Mouse (Mus musculus) gastrocnemius, postnatal 14 days (tissue): ENCODE data around the gene Smg5. TPM values are rescaled to one million over a fixed set of nuclear protein-coding genes. Genes with fewer than 3 reads are reported as not detected.
"Not testable (repeated sequence)": the region's sequence is repeated elsewhere in the genome, so short reads cannot be mapped to it uniquely, and the experiment has no call there.

Experiments
- DNase-seq: peaks from one replicate; pipeline ENCODE4 v3.0.0; 2021; ENCODE audit warnings: mixed read lengths
- intact Hi-C: fragments of 180-260 bp; cut with DNase I; formaldehyde crosslinking; loops from one replicate; pipeline ENCODE4 v1.15.1; 2025; ENCODE audit warnings: low total_unique reads
- long read RNA-seq, 2 experiments: library from polyadenylated mRNA; stranded (forward); transcript quantifications; one replicate each; pipeline ENCODE4 v2.0.0; 2021
- total RNA-seq, 2 experiments: library from RNA; stranded (reverse); gene quantifications; 2 replicates each; pipeline ENCODE4 v1.2.3; 2021

Smg5 gene
- total RNA-seq, result 10 to 100 TPM; 29.2 to 32.4 TPM
- long read RNA-seq, experiment 1, full-length matches to known transcripts, result 2 of 6 reads
- long read RNA-seq, experiment 1, partial matches to known transcripts, result 3 of 6 reads
- long read RNA-seq, experiment 1, other reads (novel, unspliced or antisense), result 1 of 6 reads
- long read RNA-seq, experiment 2, full-length matches to known transcripts, result 3 of 5 reads
- long read RNA-seq, experiment 2, partial matches to known transcripts, result 2 of 5 reads
- long read RNA-seq, experiment 2, other reads (novel, unspliced or antisense), result 0 of 5 reads

DNA sequence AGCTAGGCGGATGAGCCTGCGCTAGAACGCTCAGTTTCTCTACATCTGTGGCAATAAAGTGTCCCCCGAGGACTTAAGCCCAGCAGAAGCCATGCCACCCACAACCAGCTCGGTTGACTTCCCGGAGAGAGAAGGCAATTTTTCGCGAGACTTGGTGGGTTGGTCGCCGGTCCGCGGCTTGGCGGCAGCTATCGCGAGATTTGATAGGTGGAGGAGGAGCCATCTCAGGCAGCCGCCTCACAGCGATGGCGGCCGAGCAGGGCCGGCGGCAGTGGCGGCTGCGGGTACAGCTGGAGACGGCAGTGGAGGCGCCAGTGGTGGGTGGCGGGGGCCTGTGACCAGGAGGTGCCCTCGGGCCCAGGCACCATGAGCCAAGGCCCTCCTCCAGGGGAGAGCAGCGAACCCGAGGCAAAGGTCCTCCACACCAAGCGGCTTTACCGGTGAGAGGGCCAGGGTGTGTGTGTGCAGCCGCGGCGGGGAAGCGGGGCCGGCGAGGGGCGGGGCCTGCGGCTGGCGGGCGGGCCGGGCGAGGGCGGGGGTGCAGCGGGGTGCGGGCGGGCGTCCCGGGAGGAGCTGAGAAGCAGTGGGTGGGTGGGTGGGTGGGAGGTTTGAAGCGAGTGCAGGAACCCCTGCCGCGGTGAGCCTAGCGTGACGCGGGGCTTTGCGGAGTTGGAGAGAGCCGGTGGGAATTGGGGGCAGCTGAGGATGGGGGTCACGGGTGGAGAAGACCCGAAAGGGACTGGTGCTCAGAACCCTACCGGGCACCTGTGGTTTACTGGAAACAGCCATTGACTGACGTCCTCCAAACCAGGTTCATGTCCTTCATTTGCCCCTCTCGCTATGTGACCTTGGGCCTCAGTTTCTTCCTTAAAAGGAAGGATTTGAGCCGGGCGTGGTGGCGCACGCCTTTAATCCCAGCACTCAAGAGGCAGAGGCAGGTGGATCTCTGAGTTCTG lies at the start of gene Smg5, which contains the start of gene Tmem79:
Gene Smg5, plus strand, starts transcription at position 203 of the 956 bp plus-strand sequence.
Gene Tmem79, minus strand, starts transcription at position 91 of the 956 bp plus-strand sequence.
- intact Hi-C loops, result no loop called here
- peak; percentile 95 for DNase-seq

DNA sequence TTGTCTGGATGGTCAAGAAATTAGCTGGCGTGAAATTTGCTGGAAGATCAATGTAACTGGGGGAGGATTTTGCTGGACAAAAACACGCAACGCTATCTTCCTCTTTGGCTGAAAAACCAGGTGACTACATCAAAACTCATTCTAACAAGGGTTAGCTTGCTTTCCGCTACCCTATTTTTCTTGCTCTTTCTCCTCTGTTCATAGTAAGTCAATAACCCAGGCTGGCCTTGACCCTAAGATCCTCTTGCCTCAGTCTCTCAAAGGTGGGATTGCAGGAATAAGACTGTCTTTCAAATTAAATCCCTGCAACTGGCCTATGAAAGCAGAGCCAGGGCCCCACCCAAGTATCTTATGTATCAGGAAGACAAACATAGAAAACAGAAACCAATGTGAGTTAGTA lies 49.0 kb upstream of the Smg5 start, which contains the start of gene Gm38392:
Gene Gm38392, minus strand, starts transcription at position 101 of the 400 bp plus-strand sequence.
- intact Hi-C loops, result no loop called here
- no peak for DNase-seq

DNA sequence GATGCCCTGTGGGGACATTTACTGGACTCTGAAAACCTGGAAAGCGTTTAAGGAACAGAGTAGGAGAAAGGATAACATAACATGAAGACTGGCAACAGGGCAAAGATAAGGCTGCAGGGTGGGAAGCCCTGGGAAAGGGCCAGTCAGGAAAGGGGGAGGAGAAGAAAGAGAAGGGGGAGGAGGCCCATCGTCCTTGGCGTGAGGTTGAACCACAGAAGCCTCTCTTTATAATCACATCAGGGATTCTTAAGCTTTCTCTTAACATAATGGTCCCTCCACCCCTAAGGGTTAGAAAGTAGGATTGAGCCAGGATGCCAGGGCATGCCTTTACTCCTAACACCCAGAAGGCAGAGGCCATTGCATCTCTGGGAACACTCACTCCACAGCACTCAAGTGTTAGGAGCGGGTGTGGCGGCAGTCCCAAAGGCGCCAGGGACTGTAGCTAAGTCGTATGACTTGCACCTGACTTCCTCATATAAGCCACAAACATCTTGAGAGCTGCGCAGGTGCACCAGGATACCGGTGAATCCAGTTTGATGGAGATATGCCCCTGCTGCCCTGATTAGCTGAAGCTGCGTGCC lies 47.8 kb upstream of the Smg5 start:
- intact Hi-C loops, DNase-seq: not testable (repeated sequence)

DNA sequence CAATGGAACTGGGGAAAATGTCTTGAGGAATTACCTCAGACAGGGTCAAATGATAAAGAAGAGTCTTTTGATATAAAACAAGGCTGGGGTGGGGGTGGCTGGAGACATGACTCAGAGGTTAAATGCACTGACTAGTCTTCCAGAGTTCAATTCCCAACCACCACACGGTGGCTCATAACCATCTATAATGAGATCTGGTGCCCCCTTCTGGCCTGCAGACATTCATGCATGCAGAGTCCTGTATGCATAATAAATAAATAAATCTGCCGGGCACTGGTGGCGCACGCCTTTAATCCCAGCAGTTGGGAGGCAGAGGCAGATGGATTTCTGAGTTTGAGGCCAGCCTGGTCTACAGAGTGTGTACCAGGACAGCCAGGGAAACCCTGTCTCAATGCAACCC lies 44.1 kb upstream of the Smg5 start:
- DNase-seq, result peak; percentile 8
- intact Hi-C loops, result no loop called here

DNA sequence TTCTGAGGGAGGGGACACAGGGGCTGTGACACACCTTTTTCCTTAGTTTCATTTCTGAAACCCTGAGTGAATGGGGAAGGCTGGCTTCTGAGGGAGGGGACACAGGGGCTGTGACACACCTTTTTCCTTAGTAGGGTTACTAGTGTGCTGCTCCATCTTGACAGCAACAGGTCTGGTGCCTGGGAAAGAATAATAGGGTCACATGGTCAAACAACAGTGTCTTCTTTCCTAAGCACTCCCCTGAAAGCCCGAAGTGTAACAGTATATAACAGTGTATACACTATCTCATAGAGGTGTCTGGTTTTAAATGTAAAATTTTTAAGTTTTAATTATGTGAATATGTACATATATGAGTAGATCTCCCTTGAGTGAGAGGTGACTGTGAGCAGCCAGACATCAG lies 40.8 kb upstream of the Smg5 start:
- DNase-seq, intact Hi-C loops: not testable (repeated sequence)

DNA sequence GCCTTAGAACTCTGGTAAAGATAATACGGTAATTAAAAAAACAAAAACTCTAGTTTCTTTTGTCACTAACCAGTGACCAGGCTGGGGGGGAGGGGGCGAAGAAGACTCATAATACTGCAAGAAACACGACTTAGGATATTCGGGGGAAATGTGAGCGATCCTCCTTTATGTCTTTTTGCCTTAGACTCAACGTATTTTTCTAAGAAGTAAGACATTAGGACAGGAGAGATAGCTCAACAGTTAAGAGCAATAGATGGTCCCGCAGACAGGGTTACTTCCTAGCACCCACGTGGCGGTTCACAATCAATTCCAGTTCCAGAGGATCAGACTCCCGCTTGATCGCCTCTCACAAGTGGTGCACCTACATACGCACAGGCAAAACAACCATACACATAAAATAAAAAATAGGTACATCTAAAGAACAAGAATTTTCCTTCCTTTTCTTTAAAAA lies 39.9 kb upstream of the Smg5 start:
- intact Hi-C loops, result no loop called here
- peak; percentile 7 for DNase-seq

DNA sequence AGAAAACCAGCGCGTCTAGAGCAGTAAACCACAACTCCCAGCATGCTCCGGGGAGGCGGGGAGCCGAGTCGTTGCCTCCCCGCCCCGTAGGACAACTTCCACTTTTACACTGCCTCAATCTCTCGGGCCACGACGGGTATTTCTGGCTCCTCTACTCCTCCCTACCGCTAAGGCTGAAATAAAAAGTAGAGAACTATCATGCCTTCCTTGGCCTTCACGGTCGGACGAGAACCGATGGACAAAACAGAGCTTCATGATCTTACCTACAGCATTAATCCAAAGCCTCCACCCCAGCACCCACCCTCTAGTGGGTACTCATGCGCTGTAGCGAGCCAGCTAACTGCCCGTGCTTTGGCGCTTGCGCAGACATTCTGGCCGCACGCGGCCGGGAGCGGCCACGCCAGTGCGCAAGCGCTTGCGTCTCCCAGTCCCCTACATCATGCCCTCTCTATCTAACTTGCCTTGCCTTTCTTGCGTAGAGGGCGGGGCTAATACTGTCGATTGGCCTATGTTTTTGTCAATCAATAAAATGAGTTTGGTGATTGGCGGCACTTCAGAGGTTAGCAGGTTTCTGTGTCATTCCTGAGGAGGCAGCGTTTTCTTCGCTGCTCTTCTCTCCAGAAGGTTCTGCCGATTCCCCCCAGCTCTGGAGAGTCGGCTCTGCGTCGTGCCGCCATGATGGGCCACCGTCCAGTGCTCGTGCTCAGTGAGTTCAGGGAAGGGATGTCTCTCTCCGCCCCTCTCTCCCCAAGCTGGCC lies 39.3 kb upstream of the Smg5 start, which contains the start of the genes Tsacc and Cct3:
Gene Tsacc, minus strand, starts transcription at position 439 of the 758 bp plus-strand sequence.
Gene Cct3, plus strand, starts transcription at position 556 of the 758 bp plus-strand sequence.
- peak; percentile 95 for DNase-seq
- intact Hi-C loops, result no loop called here

DNA sequence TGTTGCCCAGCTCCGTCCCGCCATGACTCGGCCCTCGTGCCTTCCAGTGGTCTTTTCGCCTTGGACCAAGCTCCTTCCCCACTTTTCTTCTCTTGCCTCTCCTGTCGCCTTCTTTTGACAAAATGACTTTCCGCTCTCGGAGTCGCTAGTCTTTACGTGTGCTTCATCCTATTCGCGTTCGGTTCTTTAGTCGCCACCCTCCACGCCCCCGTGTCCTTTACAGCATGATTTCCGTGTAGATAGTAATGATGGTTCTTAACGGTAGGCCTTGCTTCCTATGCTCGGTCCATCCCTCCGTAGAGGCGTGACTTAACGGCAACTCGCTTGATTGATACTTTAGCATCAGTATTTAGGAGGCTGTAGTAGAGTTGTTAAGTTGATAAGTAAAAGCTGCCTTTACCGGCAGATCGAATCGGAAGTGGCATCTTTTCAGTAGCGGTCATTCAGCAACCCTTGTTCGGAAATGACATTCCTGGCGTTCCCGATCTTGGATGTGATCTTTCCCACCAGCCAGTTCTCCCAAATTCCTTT lies 38.7 kb upstream of the Smg5 start:
- intact Hi-C loops, result no loop called here
- no peak for DNase-seq

DNA sequence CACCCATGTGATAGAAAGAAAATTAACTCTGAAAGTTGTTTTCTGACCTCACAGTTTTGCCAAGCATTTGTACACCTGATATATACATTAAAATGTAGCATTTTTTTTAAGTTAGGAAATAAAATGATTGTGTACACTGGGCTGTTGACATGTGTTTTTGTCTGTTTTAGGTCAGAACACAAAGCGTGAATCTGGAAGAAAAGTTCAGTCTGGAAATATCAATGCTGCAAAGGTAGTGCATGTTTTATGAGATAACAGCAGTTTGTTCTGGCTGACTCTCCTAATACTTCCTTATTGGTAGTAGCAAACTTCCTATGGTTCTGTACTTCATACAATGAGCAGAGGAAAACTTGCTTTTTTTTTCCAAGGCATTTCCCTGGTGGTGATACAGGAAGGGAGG lies 36.9 kb upstream of the Smg5 start:
- no peak for DNase-seq
- intact Hi-C loops, result no loop called here

DNA sequence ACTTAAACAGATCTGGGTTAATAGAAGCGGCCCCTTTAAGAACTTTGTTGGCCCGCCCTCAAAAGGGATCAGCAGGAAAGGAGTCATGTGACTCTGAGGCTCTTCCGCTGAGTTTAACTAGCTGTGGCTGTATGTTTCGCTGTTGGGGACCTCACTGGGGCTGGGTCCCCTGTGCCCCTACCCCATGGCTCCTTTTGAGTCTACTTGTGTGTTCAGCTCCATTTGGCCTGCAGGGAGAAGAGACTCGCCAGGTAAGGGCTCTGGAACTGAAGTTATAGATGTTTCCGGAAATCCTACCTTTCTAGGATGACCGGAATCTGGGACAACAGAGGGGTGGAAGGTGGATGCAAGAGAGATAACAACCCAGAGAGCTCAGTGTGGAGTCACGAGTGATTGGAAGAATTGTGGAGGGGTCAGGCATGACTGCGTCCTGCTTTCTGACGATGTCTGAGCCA lies 11.1 kb upstream of the Smg5 start, which contains the start of gene Glmp:
Gene Glmp, plus strand, starts transcription at position 73 of the 455 bp plus-strand sequence.
- DNase-seq, result peak; percentile 63
- intact Hi-C loops, result no loop called here

DNA sequence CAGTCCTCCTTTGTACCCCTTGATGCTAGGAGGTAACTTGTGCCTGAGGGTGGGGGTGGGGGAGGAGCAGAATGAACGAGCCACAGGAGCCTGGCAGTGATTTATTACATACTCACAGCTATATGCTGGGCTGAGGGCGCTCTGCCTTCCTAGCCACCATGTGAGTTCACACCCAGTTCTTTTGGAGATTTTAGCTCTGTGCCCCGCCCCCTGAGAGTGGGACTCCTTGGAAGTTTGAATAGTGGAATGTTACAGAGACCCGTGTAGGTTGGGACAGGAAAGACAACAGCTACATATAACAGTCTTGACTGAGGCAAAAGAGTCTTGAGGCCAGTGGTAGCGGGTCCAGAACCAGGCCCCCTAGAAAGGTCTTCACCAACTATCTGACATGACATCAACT lies 7.1 kb upstream of the Smg5 start:
- intact Hi-C loops, result no loop called here
- DNase-seq, result no peak

DNA sequence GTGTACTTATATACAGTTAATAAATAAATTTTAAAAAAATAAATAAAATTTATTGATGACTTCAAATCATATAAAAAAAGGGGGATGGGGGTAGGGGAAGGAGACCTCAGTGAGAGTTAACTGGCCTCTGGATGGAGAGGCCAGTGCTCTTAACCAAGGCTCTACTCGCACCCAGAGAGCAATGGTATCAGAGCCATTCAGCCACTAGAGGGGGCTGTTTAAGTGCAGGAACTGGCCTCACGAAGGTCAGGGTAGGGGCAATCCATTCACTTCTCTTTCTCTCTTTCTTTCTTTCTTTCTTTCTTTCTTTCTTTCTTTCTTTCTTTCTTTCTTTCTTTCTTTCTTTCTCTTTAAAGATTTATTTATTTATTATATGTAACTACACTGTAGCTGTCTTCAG lies 4.8 kb upstream of the Smg5 start:
- intact Hi-C loops, result no loop called here
- DNase-seq, result no peak

DNA sequence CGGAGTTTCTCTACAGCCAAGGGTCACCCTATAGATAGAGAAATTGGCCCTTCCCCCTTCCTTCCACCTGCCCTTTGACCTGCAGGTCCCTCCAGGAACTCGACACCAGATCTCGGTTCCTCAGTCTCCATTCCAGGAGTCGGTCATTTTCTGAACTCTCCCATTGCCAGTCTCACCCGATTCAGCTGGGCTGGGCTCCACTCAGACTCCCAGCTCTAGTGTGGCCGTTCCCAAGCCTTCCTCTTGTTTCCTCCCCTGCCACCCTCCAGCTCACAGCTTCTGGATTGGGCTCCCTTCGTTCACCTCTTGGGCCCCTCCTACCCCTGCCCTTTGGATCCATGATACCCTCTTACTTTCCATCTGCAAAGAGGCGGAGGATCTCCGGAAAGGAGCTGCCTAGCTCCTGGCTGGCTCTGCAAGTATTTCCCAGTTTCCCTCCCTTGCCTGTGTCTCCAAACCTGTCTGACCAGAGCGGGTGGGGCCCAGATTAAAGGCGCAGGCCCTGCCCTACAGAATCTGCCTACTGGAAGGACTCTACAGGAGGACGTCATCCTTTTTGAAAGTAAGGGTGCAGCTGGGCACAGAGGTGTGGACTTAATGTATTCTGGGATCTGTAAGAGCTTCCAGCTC lies 1.9 kb upstream of the Smg5 start:
- no peak for DNase-seq
- intact Hi-C loops, result no loop called here

DNA sequence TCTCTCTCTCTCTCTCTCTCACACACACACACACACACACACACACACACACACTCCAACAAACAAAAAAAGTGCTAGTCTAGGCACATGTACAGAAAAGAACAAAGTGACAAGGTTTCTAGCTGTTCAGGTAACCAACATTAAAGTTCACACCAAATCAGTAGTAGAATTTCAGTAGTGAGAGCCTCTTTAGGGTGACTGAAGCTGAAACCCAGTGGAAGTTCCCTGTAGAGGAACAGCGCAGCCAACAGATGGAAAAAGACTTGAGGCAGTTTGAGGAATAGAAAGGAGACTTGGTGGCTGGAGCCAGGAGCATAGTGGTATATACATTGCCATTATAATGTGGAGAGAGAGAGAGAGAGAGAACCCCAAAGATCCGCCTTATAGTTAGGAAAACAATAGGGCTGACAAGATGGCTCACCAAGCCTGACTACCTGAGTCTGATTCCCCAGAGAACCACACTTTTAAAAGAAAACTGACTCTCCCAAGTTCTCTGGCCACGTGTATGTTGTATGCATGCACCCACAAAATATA lies 1.1 kb upstream of the Smg5 start:
- intact Hi-C loops, result no loop called here
- DNase-seq, result no peak

DNA sequence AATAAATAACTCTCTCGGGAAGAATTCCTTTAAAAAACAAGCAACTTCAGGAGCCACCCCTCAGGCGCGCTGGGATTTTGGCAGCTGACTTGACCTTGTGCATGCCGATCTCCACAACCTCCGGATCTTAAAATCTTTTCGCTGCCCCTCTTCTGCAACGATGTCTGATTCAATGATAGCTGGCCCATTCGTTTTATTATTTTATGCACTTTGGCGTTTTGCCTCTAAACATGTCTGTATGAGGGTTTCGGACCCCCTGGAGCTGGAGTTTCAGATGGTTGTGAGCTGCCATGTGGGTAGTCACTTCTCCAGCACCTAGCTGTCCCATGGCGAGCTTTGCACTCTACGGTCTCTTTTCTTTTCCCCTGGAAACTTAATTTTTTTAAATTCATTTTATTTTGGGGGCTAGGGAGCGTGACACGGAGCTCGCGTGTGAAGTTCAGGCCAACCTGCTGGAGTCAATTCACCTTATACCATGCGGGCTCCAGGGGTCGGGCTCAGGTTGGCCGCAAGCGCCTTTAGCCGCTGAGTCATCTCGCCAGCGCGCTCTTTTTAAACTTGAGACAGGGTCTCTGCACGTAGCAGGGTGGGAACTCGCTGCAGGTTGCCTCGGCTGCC lies 515 bp upstream of the Smg5 start:
- intact Hi-C loops, result no loop called here
- DNase-seq, result no peak

DNA sequence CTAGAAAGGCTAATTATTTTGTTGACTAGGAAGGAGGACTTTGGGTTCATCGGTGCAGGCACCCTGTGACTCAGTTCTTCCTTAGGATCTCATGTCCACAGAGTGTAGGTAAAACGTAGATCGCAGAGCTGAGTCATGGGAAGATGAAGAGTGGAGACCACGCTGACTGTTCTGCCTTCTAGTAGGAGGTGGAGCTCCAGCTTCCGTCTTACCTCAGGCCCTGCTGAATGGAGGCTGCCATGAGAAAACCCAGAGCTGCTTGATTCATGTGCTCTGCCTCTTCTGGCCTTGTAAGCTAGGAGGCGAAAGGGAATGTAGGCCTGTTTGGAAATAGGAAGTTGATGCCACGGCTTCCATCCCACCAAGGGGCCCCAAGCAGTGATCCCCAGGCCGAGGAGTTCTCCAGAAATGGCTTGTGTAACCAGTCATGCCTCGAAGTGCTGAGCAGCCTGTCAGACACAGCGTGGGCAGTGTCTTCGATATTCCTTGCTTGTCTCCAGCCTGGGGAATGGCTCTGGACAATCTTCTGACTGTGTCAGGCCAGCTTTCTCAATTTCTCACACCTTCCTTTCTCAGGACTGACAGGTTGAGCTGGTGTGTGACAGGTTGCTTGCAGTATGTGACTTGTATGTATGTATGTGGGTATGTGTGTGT lies 1.4 kb downstream of the Smg5 start:
- intact Hi-C loops, result no loop called here
- no peak for DNase-seq

DNA sequence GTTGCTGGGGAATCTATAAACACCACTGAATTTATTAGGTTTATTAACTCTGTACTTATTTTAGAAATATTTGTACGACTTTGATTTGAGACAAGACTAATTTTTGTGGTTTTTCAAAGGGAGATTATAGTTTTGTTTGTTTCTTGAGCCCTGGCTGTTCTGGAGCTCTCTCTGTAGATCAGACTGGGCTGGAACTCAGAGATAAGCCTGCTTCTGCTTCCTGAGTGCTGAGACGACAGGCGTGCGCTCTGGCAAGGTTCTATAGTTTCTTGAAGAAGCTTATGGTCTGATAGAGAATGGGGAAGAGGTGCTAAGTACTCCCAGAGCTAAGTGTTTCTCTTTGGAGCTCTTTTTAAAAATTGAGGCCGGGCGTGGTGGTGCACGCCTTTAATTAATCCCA lies 2.3 kb downstream of the Smg5 start:
- intact Hi-C loops, result no loop called here
- no peak for DNase-seq
